Mouse (Mus musculus): ENCODE results near the gene Grin1. TPM values are rescaled to one million over a fixed set of nuclear protein-coding genes. Genes with fewer than 3 reads are reported as not detected.

Gene Grin1
- polyA plus RNA-seq, 1 experiment: 0.34 TPM

DNA sequence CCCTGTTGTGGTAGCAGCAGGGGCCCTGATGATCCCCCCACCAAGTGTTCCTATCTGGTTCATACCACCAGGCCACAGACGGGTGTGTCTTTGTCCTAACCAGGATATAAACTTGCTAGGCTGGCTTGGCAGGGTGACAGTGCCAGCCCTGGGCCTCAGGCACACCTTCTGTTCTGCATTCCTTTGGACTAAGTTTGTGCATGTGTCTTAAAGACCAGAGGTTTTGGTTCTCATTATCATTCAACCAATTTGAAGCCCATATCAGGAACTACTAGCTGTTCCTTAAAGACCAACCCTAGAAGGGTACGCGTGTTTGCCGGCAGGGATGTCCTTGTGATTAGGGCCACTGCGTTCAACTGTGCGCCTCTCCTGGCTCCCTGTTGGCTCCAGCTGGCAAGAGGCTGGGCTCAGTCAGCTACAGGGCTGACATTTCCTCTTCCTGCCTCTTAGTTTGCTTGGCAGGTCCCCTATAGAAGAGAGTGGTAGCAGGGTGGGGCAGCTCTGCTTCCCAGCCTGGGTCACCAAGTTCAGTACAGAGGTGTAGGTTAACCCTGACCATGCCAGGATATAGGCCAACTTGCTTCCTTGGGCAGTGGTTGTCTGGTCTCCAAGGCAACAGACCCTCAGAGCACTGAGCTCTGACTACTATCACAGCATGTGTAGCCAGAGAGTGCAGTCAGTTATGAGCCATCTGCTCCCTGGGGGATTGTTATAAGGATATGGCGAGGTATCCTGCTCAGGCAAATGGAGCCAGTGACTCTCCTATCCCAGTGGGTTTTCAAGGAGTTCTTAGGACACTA is 31.9 kb downstream of the Grin1 start:
- Histone ChIP-seq H3K4me1 (ENCODE audit: control insufficient read depth, insufficient read depth, low read length) (peaks cover 8% of the 10 kb centered on the region), H3K36me3 (ENCODE audit: control insufficient read depth, insufficient read depth, low read length) (no peaks in the 10 kb centered on the region; the same call in 1 of the 2 replicates), H3K27me3 (replicated peaks; ENCODE audit: control insufficient read depth, insufficient read depth, low read length) (no peaks in the 10 kb centered on the region; the same call in 1 of the 2 replicates), H3K4me3 (ENCODE audit: insufficient read depth, low read depth, low read length) (no peak overlapping the region), H3K27ac (ENCODE audit: insufficient read depth, low read depth, low read length) (peak overlapping the region; percentile 69)
- WGBS: 27% methylated on average over 7 of the region's 7 CpGs
- peak; percentile 60 for DNase-seq
- TF ChIP-seq CTCF (conservative IDR thresholded peaks at IDR 0.05; ENCODE audit: insufficient read depth, insufficient read length, low read depth, low read length) (no peak), POLR2A (IDR thresholded peaks at IDR 0.05; ENCODE audit: low read depth, low read length) (no peak)

DNA sequence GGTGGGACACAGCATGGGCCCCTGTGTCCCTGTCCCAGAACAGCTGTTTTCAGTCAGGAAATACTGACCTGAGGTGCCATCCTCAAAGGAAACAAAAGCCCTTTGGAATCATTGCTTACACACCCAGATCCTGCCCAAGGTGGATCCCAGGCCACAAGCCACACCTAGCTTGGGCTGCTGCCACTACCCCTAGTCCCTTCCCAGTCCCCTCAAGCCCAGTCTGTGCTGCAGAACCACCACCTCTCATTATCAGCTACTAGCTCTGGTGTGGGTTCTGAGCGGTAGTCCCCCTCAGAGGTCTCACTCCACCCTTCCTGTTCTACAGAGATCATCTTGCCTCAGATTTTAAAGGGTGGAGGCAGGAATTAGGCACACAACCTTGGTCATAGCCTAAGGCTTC is 32.7 kb downstream of the Grin1 start:
- H3K36me3 ChIP-seq (ENCODE audit: control insufficient read depth, insufficient read depth, low read length): no peaks in the 10 kb centered on the region; the same call in 1 of the 2 replicates
- 74% methylated on average over 1 of the region's 1 CpGs for WGBS
- no peak for DNase-seq
- no peak for TF ChIP-seq CTCF (conservative IDR thresholded peaks at IDR 0.05; ENCODE audit: insufficient read depth, insufficient read length, low read depth, low read length)
- TF ChIP-seq POLR2A (IDR thresholded peaks at IDR 0.05; ENCODE audit: low read depth, low read length): no peak
- H3K27ac ChIP-seq (ENCODE audit: insufficient read depth, low read depth, low read length): peak overlapping the region; percentile 69
- peaks cover 8% of the 10 kb centered on the region for H3K4me1 ChIP-seq (ENCODE audit: control insufficient read depth, insufficient read depth, low read length)
- H3K4me3 ChIP-seq (ENCODE audit: insufficient read depth, low read depth, low read length): no peak overlapping the region
- H3K27me3 ChIP-seq (replicated peaks; ENCODE audit: control insufficient read depth, insufficient read depth, low read length): no peaks in the 10 kb centered on the region

DNA sequence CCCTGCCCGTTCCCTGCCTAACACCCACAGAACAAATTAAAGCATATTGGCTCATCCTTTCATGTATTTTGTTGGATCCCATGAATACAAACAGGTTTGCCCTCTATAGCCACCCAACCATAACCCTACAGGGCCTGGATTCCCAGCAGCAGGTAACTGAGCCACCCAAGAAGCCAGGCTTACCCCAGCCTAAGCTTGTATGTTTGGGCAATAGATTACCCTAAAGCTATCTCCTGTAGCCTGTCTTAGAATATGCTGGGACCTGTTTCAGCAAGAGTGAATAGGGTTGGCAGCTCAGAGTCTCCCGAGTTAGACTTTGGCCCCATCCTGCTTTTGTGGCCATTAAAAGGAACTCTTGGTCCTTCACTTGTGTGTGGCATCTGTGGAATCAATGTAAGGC is 33.4 kb downstream of the Grin1 start:
- Histone ChIP-seq H3K4me3 (ENCODE audit: insufficient read depth, low read depth, low read length) (no peak overlapping the region), H3K4me1 (ENCODE audit: control insufficient read depth, insufficient read depth, low read length) (peaks cover 8% of the 10 kb centered on the region), H3K36me3 (ENCODE audit: control insufficient read depth, insufficient read depth, low read length) (no peaks in the 10 kb centered on the region; the same call in 1 of the 2 replicates), H3K27me3 (replicated peaks; ENCODE audit: control insufficient read depth, insufficient read depth, low read length) (no peaks in the 10 kb centered on the region), H3K27ac (ENCODE audit: insufficient read depth, low read depth, low read length) (no peak overlapping the region)
- TF ChIP-seq POLR2A (IDR thresholded peaks at IDR 0.05; ENCODE audit: low read depth, low read length) (no peak), CTCF (conservative IDR thresholded peaks at IDR 0.05; ENCODE audit: insufficient read depth, insufficient read length, low read depth, low read length) (no peak)
- WGBS: 76% methylated on average over 2 of the region's 2 CpGs
- peak; percentile 27 for DNase-seq

DNA sequence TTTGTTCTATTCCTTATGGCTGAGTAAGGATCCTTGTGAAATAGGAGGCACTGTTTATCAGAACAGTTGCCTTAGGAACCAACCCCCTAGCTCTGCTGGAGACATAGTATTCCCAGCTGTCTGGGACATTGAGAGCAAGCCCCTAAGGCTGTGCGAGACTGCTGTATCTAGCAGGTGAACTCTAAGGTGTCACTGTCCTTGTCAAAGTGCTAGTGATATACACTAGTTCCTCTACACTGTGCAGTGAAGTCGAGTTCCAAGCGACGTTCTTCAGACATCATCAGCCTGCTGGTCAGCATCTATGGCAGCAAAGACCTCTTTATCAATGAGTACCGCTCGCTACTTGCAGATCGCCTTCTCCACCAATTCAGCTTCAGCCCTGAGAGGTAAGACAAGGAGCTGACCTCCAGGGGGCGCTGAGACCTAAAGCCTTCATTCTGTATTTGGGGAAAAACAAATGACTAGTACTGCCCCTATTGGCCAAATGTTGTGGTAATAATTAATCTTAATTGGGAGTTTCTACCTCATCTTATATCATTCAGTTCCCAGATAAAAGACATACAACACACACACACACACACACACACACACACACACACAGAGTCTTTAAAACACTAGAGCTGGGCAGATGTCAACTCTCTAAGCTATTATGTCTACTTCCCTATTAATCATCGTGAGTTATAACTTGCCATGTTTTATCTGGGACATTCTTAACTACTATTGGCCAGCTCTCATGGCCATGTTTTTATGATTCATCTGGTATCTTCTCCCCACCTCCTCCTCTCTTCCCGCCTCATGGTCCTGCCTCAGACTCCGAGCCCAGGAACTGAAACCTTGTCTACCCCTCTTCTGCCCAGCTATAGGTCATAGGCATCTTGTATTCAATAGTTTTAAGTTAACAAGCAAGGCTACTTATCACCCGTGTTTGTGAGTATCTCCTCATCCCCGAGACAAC is 39.8 kb downstream of the Grin1 start:
- TF ChIP-seq CTCF (conservative IDR thresholded peaks at IDR 0.05; ENCODE audit: insufficient read depth, insufficient read length, low read depth, low read length): peak; percentile 84
- TF ChIP-seq POLR2A (IDR thresholded peaks at IDR 0.05; ENCODE audit: low read depth, low read length): no peak
- Histone ChIP-seq H3K4me3 (ENCODE audit: insufficient read depth, low read depth, low read length) (no peak overlapping the region), H3K4me1 (ENCODE audit: control insufficient read depth, insufficient read depth, low read length) (no peaks in the 10 kb centered on the region), H3K36me3 (ENCODE audit: control insufficient read depth, insufficient read depth, low read length) (peaks cover 3% of the 10 kb centered on the region), H3K27ac (ENCODE audit: insufficient read depth, low read depth, low read length) (no peak overlapping the region), H3K27me3 (replicated peaks; ENCODE audit: control insufficient read depth, insufficient read depth, low read length) (no peaks in the 10 kb centered on the region)
- peak; percentile 87 for DNase-seq
- 62% methylated on average over 13 of the region's 13 CpGs for WGBS

DNA sequence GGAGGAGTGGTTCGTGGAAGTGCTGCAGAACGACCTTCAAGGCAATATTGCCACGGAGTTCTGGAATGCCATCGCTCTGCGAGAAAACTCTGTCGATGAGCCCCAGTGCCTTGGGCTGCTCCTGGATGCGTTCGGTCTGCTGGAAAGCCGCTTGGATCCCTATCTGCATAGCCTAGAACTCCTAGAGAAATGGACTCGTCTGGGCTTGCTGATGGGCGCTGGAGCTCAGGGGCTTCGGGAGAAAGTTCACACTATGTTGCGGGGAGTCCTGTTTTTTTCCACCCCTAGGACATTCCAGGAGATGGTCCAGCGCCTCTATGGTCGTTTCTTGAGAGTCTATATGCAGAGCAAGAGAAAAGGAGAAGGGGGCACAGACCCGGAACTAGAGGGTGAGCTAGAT is 46.0 kb downstream of the Grin1 start:
- 26% methylated on average over 16 of the region's 16 CpGs for WGBS
- H3K27me3 ChIP-seq (replicated peaks; ENCODE audit: control insufficient read depth, insufficient read depth, low read length): no peaks in the 10 kb centered on the region
- TF ChIP-seq POLR2A (IDR thresholded peaks at IDR 0.05; ENCODE audit: low read depth, low read length) (no peak), CTCF (conservative IDR thresholded peaks at IDR 0.05; ENCODE audit: insufficient read depth, insufficient read length, low read depth, low read length) (no peak)
- H3K27ac ChIP-seq (ENCODE audit: insufficient read depth, low read depth, low read length): no peak overlapping the region
- H3K4me1 ChIP-seq (ENCODE audit: control insufficient read depth, insufficient read depth, low read length): peaks cover 10% of the 10 kb centered on the region; the same call in 1 of the 2 replicates
- DNase-seq: no peak
- no peaks in the 10 kb centered on the region; the same call in 1 of the 2 replicates for H3K36me3 ChIP-seq (ENCODE audit: control insufficient read depth, insufficient read depth, low read length)
- peak overlapping the region; percentile 85 for H3K4me3 ChIP-seq (ENCODE audit: insufficient read depth, low read depth, low read length)

DNA sequence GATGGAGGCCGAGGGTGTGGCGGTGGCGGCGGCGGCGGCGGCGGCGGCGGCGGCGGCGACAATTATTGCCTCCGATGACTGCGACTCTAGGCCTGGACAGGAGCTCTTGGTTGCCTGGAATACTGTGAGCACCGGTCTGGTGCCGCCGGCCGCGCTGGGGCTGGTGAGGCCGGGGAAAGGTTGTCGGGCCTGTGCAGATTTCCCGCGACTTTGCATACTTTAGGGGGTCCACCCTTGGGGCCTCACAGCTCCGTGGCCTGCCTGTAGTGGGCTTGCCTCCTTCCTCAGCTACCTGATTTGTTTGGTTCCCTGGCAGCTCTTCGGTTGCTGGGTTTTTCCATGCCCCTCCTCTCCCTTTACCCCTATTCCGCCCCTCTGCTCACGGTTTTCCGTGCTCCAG is 46.5 kb downstream of the Grin1 start:
- Histone ChIP-seq H3K4me3 (ENCODE audit: insufficient read depth, low read depth, low read length) (peak overlapping the region; percentile 85), H3K36me3 (ENCODE audit: control insufficient read depth, insufficient read depth, low read length) (no peaks in the 10 kb centered on the region; the same call in 1 of the 2 replicates), H3K4me1 (ENCODE audit: control insufficient read depth, insufficient read depth, low read length) (peaks cover 15% of the 10 kb centered on the region; the same call in 1 of the 2 replicates), H3K27me3 (replicated peaks; ENCODE audit: control insufficient read depth, insufficient read depth, low read length) (no peaks in the 10 kb centered on the region), H3K27ac (ENCODE audit: insufficient read depth, low read depth, low read length) (no peak overlapping the region)
- WGBS: under 1% methylated on average over 29 of the region's 29 CpGs
- TF ChIP-seq CTCF (conservative IDR thresholded peaks at IDR 0.05; ENCODE audit: insufficient read depth, insufficient read length, low read depth, low read length) (no peak), POLR2A (IDR thresholded peaks at IDR 0.05; ENCODE audit: low read depth, low read length) (no peak)
- DNase-seq: no peak

Measured in kidney, adult 2 months (tissue).